Mouse (Mus musculus) 416B (cell line): ENCODE data around the gene Btd.

Experiments
- DNase-seq: peaks from one replicate; pipeline ENCODE4 v3.0.0; 2011; ENCODE audit warnings: low read depth

The Btd gene

DNA sequence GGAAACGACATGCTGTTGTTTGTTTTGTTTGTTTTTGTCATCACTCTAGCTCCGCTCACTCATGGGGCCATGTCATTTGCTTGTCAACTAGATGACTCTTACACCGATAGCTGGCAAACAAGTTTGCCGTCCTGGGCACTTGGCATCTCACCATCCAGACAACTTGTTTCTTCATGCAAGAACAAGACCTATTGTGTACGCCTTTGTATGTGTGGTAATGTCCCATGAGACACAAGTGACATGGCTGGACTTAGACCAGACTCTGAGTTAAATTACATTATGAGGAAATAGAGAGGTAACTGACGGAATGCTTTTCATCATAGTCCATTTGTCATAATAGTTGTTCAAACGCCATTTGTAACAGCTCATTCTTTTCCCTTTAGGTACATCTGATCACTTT is 5.1 kb downstream of the Btd start:
- no peak for DNase-seq

DNA sequence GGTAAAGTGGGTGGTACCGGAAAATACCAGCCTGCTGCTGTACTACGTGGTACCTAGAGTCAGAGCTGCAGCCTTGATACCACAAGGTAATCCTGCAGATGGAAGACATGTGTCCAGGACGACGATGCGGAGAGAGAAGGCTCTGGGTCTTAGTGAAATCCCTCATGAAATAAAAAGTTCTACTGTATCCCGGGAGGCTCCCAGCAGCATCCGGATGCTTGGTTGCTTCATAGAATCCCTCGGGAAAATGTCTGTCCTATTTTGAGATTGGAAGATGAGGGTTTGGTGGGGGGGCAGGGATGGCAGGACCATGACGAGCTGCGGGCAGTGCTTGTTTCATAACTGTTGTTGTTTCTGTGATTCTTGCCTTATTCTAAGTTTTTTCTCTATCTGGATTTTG is 7.2 kb downstream of the Btd start:
- DNase-seq: no peak

DNA sequence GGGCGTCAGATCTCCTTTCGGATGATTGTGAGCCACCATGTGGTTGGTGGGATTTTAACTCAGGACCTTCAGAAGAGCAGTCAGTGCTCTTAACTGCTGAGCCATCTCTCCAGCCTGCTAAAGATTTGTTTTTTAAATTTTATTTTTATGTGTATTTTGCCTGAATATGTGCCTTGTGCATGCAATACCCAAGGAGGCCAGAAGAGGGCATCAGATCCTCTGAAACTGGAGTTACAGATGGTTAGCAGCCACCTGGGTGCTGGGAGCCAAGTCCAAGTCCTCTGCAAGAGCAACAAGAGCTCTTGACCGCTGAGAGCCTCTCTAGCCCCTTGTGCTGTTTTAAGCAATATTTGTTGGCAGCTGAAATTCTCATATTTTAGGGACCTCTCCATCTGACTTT is 9.5 kb downstream of the Btd start:
- DNase-seq: peak; percentile 28

DNA sequence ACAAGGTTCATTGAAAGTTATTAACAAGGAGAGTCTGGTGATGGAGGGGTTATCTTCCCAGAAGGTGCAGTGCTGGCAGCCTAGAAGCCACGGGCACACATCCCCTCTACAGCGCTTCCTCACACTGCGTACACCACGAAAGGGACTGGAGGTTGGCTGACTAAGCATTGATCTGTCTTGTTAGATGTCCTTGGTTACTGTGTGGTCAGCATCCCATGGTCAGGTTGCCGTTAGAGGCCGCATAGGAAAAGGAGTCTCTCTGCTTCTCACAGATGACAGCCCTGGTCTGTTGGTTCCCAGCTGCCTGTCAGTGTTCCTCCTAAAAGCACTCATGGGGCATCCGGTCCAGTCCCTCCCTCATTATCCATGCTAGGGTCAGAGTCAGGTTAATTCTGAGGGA is 10.4 kb downstream of the Btd start:
- DNase-seq: peak; percentile 65

DNA sequence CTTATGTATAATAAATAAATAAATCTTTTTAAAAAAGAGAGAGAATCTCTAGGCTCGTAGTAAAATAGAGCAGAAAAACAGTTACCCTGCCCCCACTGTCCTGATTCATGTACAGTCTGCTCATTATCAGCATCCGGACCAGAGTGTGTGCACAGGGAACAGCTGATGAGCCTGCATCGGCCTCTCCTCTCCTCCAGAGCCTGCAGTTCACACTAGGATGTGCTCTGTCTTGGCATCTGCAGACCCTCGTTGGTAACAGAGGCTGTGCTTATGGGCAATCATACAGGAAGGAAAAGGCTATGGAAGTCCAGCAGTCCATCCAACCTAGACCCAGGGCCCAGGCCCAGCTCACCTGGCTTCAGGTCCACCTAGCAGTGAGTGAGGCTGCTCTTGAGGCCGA is 11.3 kb downstream of the Btd start:
- DNase-seq: no peak

DNA sequence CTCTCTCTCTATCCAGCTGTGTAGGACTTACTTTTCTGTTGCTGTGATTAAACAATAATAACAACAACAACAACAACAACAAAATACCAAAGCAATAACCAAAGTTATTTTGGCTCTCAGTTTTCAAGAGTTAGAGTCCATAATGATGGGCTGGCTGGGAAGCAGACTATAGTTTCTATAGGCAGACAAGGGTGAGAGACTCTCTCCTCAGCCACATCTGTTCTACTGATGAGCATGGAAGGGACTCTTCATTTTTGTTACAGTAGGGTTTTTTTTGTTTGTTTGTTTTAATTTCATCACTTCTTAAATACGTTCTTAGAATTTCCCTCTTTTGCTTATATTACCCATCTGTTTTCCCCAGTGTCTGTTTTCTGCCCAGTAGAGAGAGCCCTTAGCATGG is 11.8 kb downstream of the Btd start:
- no peak for DNase-seq

DNA sequence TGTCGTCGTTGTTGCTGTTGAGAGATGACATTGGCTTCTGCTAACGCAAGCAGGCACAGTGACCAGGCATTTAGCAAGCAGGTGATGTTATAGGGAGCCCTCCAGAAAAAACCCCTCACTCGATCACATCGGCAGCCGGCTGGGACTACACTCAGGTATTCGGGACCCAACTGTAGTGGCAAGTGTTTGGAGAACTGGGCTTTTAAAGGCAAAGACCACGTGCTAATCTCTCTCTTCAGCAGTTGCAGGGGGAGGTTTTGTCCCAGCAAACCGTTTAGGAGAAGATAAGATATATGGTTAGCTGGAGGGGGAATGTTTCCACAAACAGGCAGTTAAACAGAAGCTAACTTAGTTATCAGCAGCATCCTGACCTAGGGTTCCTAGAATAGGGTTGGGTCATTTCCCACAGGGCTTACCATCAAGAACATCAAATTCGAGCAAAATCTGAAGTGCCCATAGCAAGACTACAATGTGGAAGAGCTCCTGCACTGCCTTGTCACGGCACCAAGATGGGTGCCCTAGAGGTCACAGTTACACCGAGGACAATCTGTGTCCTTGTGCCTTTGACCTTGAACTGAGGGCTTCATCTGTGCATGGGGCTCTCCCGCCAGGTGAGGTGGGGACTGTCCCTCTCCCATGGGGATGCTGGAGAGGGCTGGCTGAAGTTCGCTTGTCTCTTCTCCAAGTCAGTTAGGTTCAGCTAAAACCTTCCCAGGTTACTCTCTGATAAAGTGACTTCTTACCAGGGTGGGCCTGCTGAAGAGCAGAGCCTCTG is 12.5 kb downstream of the Btd start:
- peak; percentile 36 for DNase-seq

DNA sequence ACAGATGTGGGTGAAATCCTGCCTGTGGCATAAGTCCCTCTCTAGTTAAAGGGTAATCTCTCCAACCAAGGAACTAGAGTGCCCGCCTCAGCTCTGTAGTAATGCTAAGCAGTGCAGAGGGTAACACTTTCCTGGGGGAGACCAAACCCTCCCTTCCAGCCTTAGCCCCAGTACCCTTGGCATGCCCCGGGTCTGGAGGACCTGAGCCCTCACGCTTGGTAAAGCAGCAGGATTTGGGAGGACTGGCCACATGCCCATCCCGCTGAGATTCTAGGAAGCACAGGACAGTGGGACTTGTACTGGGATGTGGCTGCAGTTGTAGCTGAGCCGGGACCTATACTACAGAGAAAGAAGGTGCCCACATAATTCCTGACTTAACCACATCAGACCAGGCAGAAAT is 14.0 kb downstream of the Btd start:
- DNase-seq: no peak

DNA sequence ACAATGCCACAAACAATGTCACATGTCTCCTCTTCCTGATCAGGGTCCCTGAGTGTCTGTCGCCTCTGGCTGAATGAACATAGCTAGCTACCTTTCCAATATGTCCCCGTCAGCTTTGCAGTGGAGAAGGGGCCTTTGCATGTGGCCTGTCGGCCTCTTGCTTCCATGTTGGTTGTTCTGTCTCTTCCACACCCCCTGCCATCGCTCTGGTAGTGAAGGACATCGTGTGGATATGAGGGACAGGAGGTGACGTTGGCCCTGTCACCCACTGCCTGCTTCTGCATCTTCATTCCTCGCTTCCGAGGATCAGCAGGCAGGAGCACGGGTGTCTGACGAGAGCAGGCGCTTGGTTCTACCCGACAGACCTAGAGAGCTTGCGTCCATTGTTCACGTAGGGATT is 14.6 kb downstream of the Btd start:
- DNase-seq: no peak

DNA sequence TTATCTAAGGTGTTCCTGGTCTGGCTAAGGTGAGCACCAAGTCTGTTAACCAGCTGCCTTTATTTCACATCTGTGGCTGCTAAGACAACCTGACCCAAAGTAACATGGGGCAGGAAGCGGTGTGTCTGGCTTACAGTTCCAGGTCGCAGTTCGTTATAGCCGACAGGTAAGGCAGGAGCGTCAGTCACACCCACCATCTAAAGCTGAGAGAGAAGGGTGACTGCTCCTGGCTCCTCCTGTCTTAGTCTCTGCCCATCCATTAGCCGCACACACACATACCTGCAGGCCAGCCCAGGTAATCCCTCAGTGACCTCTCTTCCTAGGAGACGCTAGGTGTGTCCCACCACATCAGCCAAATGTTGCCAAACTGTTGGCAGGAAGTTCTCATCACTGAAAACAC is 15.6 kb downstream of the Btd start:
- DNase-seq: no peak

DNA sequence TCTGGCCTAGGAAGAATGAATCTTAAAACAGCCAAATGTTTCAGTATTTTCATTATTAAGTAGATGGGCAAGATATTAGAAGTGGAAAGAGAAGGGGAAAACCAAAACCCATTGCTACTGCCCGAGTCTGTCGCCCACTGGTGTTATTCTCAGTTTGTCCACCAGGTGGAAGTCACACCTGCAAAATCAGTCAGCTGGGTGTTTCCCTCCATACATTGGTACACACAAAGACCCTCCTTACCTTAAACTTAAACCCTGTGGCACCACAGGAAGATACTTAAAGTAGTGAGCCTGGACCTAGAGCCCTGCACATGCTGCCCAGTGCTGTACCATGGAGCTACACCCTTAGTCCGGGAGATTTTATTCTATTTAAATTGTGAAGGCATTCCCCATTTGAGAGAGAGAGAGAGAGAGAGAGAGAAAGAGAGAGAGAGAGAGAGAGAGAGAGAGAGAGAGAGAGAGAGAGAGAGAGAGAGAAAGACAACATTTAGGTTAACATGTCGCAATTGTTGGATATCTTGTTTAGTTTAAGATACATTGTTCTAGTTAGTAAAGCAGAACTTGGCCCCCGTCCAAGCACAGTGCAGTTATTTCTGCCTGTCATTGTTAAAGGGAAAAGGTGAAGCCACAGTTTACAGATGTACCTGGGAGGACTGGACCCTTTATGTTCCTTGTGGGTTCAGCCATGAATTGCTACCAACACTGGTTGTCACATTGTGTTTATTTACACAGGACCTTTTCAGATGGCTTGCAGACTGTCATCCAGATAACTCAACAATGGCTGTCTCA is 16.2 kb downstream of the Btd start:
- DNase-seq: peak; percentile 85

DNA sequence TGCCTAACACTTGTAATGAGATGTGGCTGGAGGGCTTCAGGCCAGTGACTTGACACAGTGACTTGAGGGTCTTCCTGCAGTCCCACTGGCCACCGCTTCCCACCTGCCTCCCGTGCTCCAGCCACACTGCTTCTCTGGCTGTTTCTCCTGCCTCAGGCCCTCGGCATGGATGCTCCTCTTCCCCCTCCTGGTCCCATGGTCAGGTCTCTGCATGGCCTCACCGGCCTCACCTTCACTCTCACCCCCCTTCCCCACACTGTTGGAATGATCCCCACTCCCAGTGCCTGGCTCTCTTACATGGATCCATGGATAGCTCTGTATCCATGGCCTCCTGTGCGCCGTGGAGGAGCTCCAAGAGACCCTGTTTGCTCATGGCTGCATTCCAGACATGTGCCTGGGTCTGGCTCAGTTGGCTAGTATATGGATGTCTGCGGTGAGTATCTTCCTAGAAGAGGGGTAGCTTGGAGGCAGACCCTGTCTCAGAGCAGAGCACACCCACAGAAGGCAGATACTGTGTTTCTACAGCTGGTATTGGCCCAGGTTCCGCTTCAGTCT is 17.4 kb downstream of the Btd start:
- DNase-seq: no peak

DNA sequence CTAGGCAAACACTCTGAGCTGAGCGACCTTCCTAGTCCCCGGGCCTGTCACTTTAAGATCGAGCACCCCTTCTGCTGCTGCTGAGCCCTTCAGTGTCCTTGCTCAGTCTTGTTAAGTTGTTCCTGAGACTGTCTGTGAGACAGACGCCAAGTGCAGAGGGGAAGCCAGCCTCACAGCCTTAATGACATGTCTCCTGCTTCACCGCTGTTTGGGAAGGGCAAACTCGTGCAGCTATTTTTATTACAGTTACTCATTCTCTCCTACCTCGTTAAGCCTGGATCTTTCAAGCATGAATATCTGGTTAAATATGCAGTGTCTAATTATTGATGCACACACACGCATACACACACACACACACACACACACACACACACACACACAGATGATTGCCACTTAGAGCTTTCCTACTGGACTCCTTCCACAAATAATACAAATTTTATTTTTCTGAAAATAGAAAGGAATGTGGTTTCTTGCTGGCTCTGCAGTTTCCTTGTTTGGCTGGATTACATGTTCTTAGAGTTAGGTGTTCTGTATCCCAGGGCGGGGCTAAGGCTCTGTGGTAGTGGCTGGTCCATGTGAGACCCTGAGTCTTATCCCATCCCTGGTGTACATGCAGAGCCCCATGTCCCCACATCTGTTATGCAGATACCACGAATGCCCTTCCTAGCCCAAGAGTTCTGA is 18.8 kb downstream of the Btd start:
- peak; percentile 29 for DNase-seq

DNA sequence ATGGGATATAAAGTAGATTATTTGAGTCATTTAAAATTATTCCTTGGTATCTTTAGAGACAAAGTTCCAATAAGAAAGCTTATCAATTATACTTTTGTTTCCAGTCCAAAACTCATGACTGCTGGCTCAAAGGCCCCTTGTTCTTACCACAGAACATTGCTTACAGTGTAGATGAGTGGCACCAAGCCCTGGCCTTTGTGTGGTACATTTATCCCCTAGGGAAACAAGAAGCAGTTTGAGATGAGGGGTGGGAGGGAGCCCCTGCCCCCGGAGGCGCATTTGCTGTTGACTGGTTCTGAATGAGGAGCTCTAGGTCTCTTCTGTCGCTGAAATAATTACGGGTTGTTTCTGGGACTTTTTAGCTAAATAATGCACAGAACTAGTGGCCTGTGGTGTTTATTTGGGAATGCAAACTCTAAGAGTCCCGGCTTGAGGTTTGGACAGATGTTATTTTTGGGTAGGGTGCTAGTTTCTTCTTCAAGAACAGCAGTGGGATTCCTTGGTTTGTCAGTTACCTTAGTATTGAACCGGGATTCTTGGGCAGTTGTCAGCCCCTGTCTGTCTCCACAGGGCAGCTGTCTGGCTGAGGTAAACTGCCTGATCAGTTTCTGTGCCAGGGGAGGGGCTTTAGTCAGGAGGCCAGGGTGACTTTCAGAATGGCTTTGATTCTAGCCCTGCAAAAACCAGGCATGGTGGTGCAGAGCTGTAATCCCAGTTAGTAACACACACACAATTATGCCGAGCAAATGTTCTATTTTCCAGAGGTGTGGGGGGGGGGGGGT is 19.7 kb downstream of the Btd start:
- no peak for DNase-seq

DNA sequence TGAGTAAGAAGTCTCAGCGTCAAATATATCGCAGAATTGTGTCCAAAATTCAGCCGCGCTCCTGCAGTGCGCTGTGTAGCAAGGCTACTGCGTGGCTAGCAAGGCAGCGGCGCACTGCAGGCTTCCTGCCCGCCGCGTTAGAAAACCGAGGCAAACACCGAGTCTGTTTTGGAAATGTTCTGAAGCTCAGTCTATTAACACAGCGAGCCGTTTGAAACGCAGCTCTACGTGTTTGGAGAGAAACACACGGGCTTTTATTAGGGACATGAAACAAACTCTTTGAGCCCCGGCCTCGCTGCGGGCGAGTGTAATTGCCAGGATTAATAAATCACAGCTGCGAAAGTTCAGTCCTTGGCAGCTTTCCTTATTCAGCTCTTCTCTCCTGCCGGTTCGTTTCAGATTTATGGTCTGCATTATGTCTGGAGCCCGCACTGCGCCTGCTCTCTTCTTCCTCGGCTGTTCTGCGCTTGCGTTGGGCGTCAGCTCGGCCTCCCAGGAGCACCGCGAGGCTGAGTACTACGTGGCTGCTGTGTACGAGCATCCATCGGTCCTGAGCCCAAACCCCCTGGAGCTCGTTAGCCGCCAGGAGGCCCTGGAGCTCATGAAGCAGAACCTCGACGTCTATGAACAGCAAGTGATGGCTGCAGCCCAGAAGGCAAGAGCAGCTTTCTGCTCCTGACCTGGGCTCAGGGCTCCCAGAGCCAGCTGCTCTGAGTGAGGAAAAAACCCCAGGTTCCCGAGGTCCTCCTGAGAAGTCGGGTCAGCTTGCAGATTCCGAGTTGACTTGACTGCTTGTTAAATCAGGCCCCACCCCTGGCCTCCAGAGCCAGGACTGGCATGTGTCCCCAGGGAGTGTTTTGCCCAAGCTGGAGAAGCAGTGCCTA is 21.1 kb downstream of the Btd start:
- no peak for DNase-seq

DNA sequence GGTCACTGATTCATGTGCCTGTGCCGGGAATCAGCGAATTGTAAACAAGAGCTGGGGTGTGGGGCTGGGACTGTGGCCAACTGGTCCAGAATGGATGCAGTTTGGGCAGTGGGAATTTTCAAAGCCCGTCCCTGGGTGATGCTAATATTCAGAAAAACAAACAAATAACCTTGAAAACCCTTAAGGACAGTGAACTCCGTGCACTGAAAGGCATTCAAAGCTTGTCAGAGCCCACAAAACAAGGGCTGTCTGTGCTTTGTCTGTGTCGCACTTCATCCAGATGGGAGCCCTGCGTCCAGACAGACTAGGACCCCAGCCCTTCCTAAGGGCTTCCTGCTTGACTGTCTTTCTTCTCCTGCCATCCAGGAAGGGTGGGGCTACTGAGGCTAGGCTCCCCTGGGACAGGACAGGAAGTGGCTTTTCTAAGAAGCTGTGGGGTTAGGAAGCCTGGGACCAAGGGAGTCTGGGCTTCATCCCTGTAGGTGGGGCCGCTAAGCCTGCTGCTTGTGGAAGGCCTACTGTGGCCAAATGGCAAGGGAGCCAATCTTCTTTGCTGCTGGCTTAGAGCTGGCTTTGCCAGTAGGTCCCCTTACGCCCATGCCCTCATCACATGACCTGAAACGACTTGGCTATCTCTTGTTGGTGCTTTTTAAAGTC is 21.9 kb downstream of the Btd start:
- no peak for DNase-seq

DNA sequence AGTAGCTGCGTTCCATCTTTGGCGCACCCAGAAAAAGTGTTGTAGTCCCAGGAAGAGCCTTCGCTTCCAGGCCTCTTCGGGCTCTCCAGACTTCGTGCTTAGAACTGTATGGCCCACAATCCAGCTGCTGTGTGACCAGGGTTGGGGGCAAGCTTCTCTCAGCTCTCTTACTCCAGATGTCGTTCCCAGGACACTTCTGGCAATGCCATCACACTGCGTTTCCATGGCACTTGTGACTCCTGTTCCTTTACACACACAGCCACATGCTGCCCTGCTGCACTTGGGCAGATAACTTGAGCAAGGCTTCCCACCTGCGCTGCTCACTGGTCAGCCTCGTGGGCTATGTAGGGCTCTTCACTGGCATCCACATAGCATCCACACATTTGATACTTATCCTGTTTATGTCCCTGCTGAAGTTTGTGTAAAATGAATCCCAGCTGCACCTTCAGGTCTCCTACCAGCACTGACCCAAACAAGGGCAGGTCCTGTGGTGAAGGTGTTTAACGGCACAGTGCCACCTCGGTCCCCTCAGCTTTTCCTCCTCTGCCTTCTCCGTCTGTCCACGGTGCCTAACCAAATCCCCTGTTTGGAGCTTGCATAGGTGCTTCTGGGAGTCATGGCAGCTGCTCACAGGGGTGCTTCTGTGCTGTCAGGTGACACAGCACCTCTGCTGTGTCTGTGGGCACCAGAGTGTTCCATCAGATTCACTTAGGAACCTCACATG is 22.7 kb downstream of the Btd start:
- no peak for DNase-seq

DNA sequence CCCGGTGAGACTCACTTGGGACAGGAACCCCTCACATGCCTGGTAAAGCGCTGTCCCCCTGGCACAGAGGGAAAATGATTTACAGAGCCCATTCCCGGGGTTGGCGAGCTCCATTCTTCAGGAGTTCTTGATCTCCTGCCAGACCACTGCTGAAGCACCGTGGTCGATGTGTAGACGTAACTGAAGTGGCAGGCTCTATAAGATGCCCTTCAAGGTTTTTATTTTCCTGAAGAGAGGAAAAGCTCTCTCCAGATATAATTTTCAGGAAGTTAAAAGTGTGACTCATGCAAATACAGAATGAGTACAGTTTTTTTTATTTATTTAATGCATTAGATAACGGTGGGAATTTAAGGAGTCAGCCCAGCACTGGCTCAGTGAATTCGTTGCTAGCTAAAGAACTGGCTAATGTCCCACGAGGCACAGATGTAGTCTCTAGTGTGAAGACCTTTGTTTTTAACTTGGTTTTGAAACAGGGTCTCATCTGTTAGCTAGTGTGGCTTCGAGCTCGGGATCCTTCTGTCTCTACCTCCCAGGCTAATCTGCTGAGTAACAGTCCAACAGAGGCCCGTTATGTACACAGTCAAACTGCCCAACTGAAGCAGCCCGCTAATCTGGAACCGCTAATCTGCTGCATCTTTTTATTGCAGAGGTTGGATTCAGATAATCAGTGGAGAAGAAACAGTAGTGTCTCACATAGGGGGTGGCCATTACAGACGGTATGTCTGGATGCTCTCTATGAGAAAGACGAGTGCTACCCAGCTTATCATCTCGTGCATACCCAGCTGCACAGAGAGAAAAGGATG is 23.5 kb downstream of the Btd start:
- peak; percentile 68 for DNase-seq
